Mouse (Mus musculus) cortical plate, adult 2 months (tissue): ENCODE data around the gene Lrrc41. TPM values are rescaled to one million over a fixed set of nuclear protein-coding genes. Genes with fewer than 3 reads are reported as not detected.
A peak's percentile ranks its signal among the peaks of the same experiment; 100 is the strongest.

Experiments used
- H3K27ac ChIP-seq: fragments of 200-500 bp; 2 replicates; pipeline ENCODE4 v1.5.1; 2012; ENCODE audit warnings: low read length, control low read depth, inconsistent platforms; ENCODE audit not compliant: insufficient read depth
- H3K4me1 ChIP-seq: fragments of 200-500 bp; 2 replicates; pipeline ENCODE4 v1.6.1; 2011; ENCODE audit warnings: low read length; ENCODE audit not compliant: control insufficient read depth, insufficient read depth
- H3K4me3 ChIP-seq: fragments of 200-500 bp; 2 replicates; pipeline ENCODE4 v1.5.1; 2011; ENCODE audit warnings: mild to moderate bottlenecking, low read length, control low read depth; ENCODE audit not compliant: insufficient read depth
- CTCF ChIP-seq: fragments of 200-500 bp; IDR thresholded peaks from 2 replicates; pipeline ENCODE4 v1.5.1; 2011; ENCODE audit warnings: mild to moderate bottlenecking, control low read depth, low read length; ENCODE audit not compliant: insufficient read depth; ENCODE audit errors: extremely low read depth
- POLR2A ChIP-seq: fragments of 200-500 bp; IDR thresholded peaks from 2 replicates; pipeline ENCODE4 v1.6.1; 2011; ENCODE audit warnings: mild to moderate bottlenecking, low read length, control low read depth; ENCODE audit not compliant: insufficient read depth; ENCODE audit errors: extremely low read depth
- polyA plus RNA-seq: library from polyadenylated mRNA; depleted of rRNA; stranded (reverse); fragments of >200 nt; gene quantifications from 2 replicates; pipeline ENCODE4 v1.2.3, GENCODE M21; 2012; rRNA removed

Lrrc41 gene
- polyA plus RNA-seq, 1 experiment = 32.3 TPM

GRCm38 (mm10) chr4:116142269-116142668 lies 67.2 kb downstream of the Lrrc41 start:
- H3K27ac ChIP-seq = peak overlapping the region; percentile 35; the same call in 1 of the 2 replicates
- TF ChIP-seq POLR2A = no peak
- no peak for TF ChIP-seq CTCF
- no peak overlapping the region; the same call in 1 of the 2 replicates for H3K4me3 ChIP-seq
- H3K4me1 ChIP-seq = peaks cover 1% of the 10 kb centered on the region; the same call in 1 of the 2 replicates

- H3K4me1 ChIP-seq = peaks cover 1% of the 10 kb centered on the region; the same call in 1 of the 2 replicates
- peak overlapping the region; percentile 88 for H3K4me3 ChIP-seq
- TF ChIP-seq POLR2A (no peak), CTCF (no peak)
- no peak overlapping the region for H3K27ac ChIP-seq
These were observed 68.3 kb downstream of the Lrrc41 start for GRCm38 (mm10) chr4:116143317-116143811.

GRCm38 (mm10) chr4:116143891-116144717 lies 69.0 kb downstream of the Lrrc41 start:
- Histone ChIP-seq H3K4me3 (peak overlapping the region; percentile 88), H3K4me1 (peaks cover 1% of the 10 kb centered on the region; the same call in 1 of the 2 replicates), H3K27ac (peak overlapping the region; percentile 56)
- TF ChIP-seq POLR2A = 0 out of 2 replicates have a peak, but pooled peaks have one; percentile 42
- no peak for TF ChIP-seq CTCF

Other genes starting within 250 kb of the Lrrc41 start
- gene Mob3c, start 247.2 kb upstream of the Lrrc41 start, polyA plus RNA-seq = 6.8 and 8.5 TPM in 2 replicates
- 59.8 and 63.2 TPM in 2 replicates for gene Mknk1, start 236.1 kb upstream of the Lrrc41 start, polyA plus RNA-seq
- 0.06 and 0.21 TPM in 2 replicates for gene Kncn, start 190.9 kb upstream of the Lrrc41 start, polyA plus RNA-seq
- gene 6430628N08Rik, start 184.6 kb upstream of the Lrrc41 start, polyA plus RNA-seq = not detected in 2 replicates
- gene Dmbx1, start 135.3 kb upstream of the Lrrc41 start, polyA plus RNA-seq = 0.04 and 0.09 TPM in 2 replicates
- 133 and 159 TPM in 2 replicates for gene Faah, start 57.3 kb upstream of the Lrrc41 start, polyA plus RNA-seq
- gene Nsun4, start 21.4 kb upstream of the Lrrc41 start, polyA plus RNA-seq = 8.8 and 9.4 TPM in 2 replicates
- 672 and 678 TPM in 2 replicates for gene Uqcrh, start 198 bp upstream of the Lrrc41 start, polyA plus RNA-seq
- 0.81 and 1.1 TPM in 2 replicates for gene Rad54l, start 48.4 kb downstream of the Lrrc41 start, polyA plus RNA-seq
- gene Pomgnt1, start 48.6 kb downstream of the Lrrc41 start, polyA plus RNA-seq = 80.3 and 84.4 TPM in 2 replicates
- 14.2 TPM in 2 replicates for gene Lurap1, start 76.1 kb downstream of the Lrrc41 start, polyA plus RNA-seq
- 0.26 and 0.27 TPM in 2 replicates for gene Tspan1, start 92.3 kb downstream of the Lrrc41 start, polyA plus RNA-seq
- not detected in 2 replicates for gene 1700042G07Rik, start 98.1 kb downstream of the Lrrc41 start, polyA plus RNA-seq
- gene Gm49337, start 98.1 kb downstream of the Lrrc41 start, polyA plus RNA-seq = not detected in 2 replicates
- 34.6 and 35.3 TPM in 2 replicates for gene Pik3r3, start 146.3 kb downstream of the Lrrc41 start, polyA plus RNA-seq